Mouse (Mus musculus) lung, postnatal 0 days (tissue): ENCODE data around the gene Sash1. TPM values are rescaled to one million over a fixed set of nuclear protein-coding genes. Genes with fewer than 3 reads are reported as not detected.

Source experiments
- ATAC-seq: fragments of 200-750 bp; cut with Nextera tagmentation; 2 replicates; pipeline ENCODE4 v1.8.0; 2017; ENCODE audit warnings: moderate library complexity
- DNase-seq: peaks from one replicate; pipeline ENCODE4 v3.0.0-alpha.2; 2016; ENCODE audit warnings: low spot score
- H3K27ac ChIP-seq: fragments of 300-500 bp; sonication (generic); 2 replicates; pipeline ENCODE4 v1.5.1; 2014; ENCODE audit warnings: antibody characterized with exemption, mild to moderate bottlenecking, low read length, mixed read lengths
- H3K27me3 ChIP-seq: fragments of 300-500 bp; sonication (generic); replicated peaks from 2 replicates; pipeline ENCODE4 v1.6.1; 2014; ENCODE audit warnings: low read length, mixed read lengths; ENCODE audit not compliant: insufficient read depth
- H3K36me3 ChIP-seq: fragments of 300-500 bp; sonication (generic); 2 replicates; pipeline ENCODE4 v1.6.1; 2014; ENCODE audit warnings: low read length, mixed read lengths; ENCODE audit not compliant: insufficient read depth
- H3K4me1 ChIP-seq: fragments of 300-500 bp; sonication (generic); 2 replicates; pipeline ENCODE4 v1.6.1; 2014; ENCODE audit warnings: antibody characterized with exemption, low read depth, low read length, mixed read lengths; ENCODE audit not compliant: insufficient read depth
- H3K4me2 ChIP-seq: fragments of 300-500 bp; sonication (generic); replicated peaks from 2 replicates; pipeline ENCODE4 v1.6.1; 2014; ENCODE audit warnings: low read depth, mild to moderate bottlenecking, low read length, moderate library complexity, mixed read lengths
- H3K4me3 ChIP-seq: fragments of 300-500 bp; sonication (generic); 2 replicates; pipeline ENCODE4 v1.5.1; 2014; ENCODE audit warnings: low read depth, low read length
- H3K9ac ChIP-seq: fragments of 300-500 bp; sonication (generic); replicated peaks from 2 replicates; pipeline ENCODE4 v1.6.1; 2014; ENCODE audit warnings: low read depth, mild to moderate bottlenecking
- H3K9me3 ChIP-seq: fragments of 300-500 bp; sonication (generic); 2 replicates; pipeline ENCODE4 v1.6.1; 2016; ENCODE audit warnings: low read length, mixed read lengths
- CTCF ChIP-seq: IDR thresholded peaks from 2 replicates; pipeline ENCODE4 v1.5.1; 2016; ENCODE audit warnings: antibody characterized with exemption, mild to moderate bottlenecking
- EP300 ChIP-seq: IDR thresholded peaks from 2 replicates; pipeline ENCODE4 v1.6.1; 2016; ENCODE audit warnings: antibody characterized with exemption, mild to moderate bottlenecking, control low read depth
- WGBS: fragments of 180-500 bp; shearing (Covaris S2); extraction: QIAGEN DNeasy Blood & Tissue Kit; methylation state at CpG from one replicate; pipeline ENCODE4 v1.1.7; 2014; 5-methylcytosine and 5-hydroxymethylcytosine counted together
- polyA plus RNA-seq: library from polyadenylated mRNA; unstranded; fragments of >200 nt; fragmentation: Nextera tagmentation; extraction: Ambion mirVana; gene quantifications from 2 replicates; pipeline ENCODE4 v1.2.1, GENCODE M21; 2015

The Sash1 gene
- polyA plus RNA-seq, 1 experiment from 2014 or later = 10.1 TPM

- 72% methylated on average over 9 of the region's 9 CpGs for WGBS
Measured at GRCm38 (mm10) chr10:8825874-8826273, 60.0 kb downstream of the Sash1 start.

GRCm38 (mm10) chr10:8818066-8818465, 67.8 kb downstream of the Sash1 start:
- 62% methylated on average over 5 of the region's 5 CpGs for WGBS
- H3K9ac ChIP-seq = no peak overlapping the region
- H3K27me3 ChIP-seq = no peaks in the 10 kb centered on the region
- H3K4me2 ChIP-seq = no peak overlapping the region
- peak; percentile 37 for DNase-seq
- H3K36me3 ChIP-seq = no peaks in the 10 kb centered on the region
- 0 out of 2 replicates have a peak, but pooled peaks cover 8% of the 10 kb centered on the region for H3K4me1 ChIP-seq
- no peak overlapping the region for H3K27ac ChIP-seq
- no peak overlapping the region for H3K4me3 ChIP-seq
- ATAC-seq = peak; percentile 40; the same call in 1 of the 2 replicates
- no peaks in the 10 kb centered on the region for H3K9me3 ChIP-seq
- TF ChIP-seq CTCF = no peak
- TF ChIP-seq EP300 = no peak

More at GRCm38 (mm10) chr10:8825874-8826273, 60.0 kb downstream of the Sash1 start:
- no peak overlapping the region for H3K4me3 ChIP-seq
- H3K27ac ChIP-seq = no peak overlapping the region
- H3K4me1 ChIP-seq = peaks cover 8% of the 10 kb centered on the region; the same call in 1 of the 2 replicates
- no peaks in the 10 kb centered on the region for H3K9me3 ChIP-seq
- H3K9ac ChIP-seq = no peak overlapping the region
- ATAC-seq (no peak), DNase-seq (no peak)
- H3K36me3 ChIP-seq = no peaks in the 10 kb centered on the region
- no peak overlapping the region for H3K4me2 ChIP-seq
- no peaks in the 10 kb centered on the region for H3K27me3 ChIP-seq
- no peak for TF ChIP-seq EP300
- TF ChIP-seq CTCF = no peak

- Histone ChIP-seq H3K9ac (no peak overlapping the region), H3K4me3 (no peak overlapping the region), H3K27ac (no peak overlapping the region), H3K9me3 (no peaks in the 10 kb centered on the region), H3K4me1 (no peaks in the 10 kb centered on the region), H3K36me3 (0 out of 2 replicates have a peak, but pooled peaks cover 5% of the 10 kb centered on the region), H3K27me3 (no peaks in the 10 kb centered on the region), H3K4me2 (no peak overlapping the region)
- WGBS = 36% methylated on average over 18 of the region's 18 CpGs
- ATAC-seq = no peak
- no peak for DNase-seq
- no peak for TF ChIP-seq CTCF
- TF ChIP-seq EP300 = no peak
Measured at GRCm38 (mm10) chr10:8813984-8814578, 71.8 kb downstream of the Sash1 start.

GRCm38 (mm10) chr10:8813259-8813658, 72.6 kb downstream of the Sash1 start:
- Histone ChIP-seq H3K36me3 (0 out of 2 replicates have a peak, but pooled peaks cover 5% of the 10 kb centered on the region), H3K4me1 (no peaks in the 10 kb centered on the region), H3K9me3 (no peaks in the 10 kb centered on the region), H3K9ac (no peak overlapping the region), H3K4me2 (no peak overlapping the region), H3K4me3 (no peak overlapping the region), H3K27me3 (no peaks in the 10 kb centered on the region), H3K27ac (no peak overlapping the region)
- TF ChIP-seq CTCF (no peak), EP300 (no peak)
- DNase-seq (no peak), ATAC-seq (no peak)
- 79% methylated on average over 14 of the region's 14 CpGs for WGBS

GRCm38 (mm10) chr10:8812807-8813206, 73.1 kb downstream of the Sash1 start:
- no peaks in the 10 kb centered on the region for H3K4me1 ChIP-seq
- no peaks in the 10 kb centered on the region for H3K9me3 ChIP-seq
- H3K4me2 ChIP-seq = no peak overlapping the region
- no peak for ATAC-seq
- 76% methylated on average over 8 of the region's 8 CpGs for WGBS
- no peak for DNase-seq
- no peak for TF ChIP-seq CTCF
- TF ChIP-seq EP300 = no peak
- H3K27ac ChIP-seq = no peak overlapping the region
- no peak overlapping the region for H3K9ac ChIP-seq
- no peak overlapping the region for H3K4me3 ChIP-seq
- H3K36me3 ChIP-seq = 0 out of 2 replicates have a peak, but pooled peaks cover 5% of the 10 kb centered on the region
- no peaks in the 10 kb centered on the region for H3K27me3 ChIP-seq

- H3K4me1 ChIP-seq = no peaks in the 10 kb centered on the region
- no peak for ATAC-seq
- H3K27ac ChIP-seq = no peak overlapping the region
- no peak overlapping the region for H3K9ac ChIP-seq
- H3K27me3 ChIP-seq = no peaks in the 10 kb centered on the region
- H3K36me3 ChIP-seq = 0 out of 2 replicates have a peak, but pooled peaks cover 5% of the 10 kb centered on the region
- 70% methylated on average over 4 of the region's 4 CpGs for WGBS
- no peak overlapping the region for H3K4me2 ChIP-seq
- DNase-seq = no peak
- TF ChIP-seq CTCF = no peak
- no peak for TF ChIP-seq EP300
- no peaks in the 10 kb centered on the region for H3K9me3 ChIP-seq
- H3K4me3 ChIP-seq = no peak overlapping the region
Measured at GRCm38 (mm10) chr10:8811261-8812039, 74.4 kb downstream of the Sash1 start.
